Mouse (Mus musculus) thymus, adult 2 months (tissue): ENCODE results near the gene Podxl.

ENCODE experiments used
- CTCF ChIP-seq: fragments of 200-500 bp; IDR thresholded peaks from 2 replicates; pipeline ENCODE4 v1.5.1; 2012; ENCODE audit warnings: mild to moderate bottlenecking, control low read depth, low read length, moderate library complexity, borderline replicate concordance; ENCODE audit not compliant: control insufficient read depth, poor library complexity, insufficient read depth; ENCODE audit errors: extremely low read depth
- POLR2A ChIP-seq: fragments of 200-500 bp; IDR thresholded peaks from 2 replicates; pipeline ENCODE4 v1.6.1; 2012; ENCODE audit warnings: mild to moderate bottlenecking, low read length, control low read depth, moderate library complexity; ENCODE audit not compliant: control insufficient read depth, poor library complexity, insufficient read depth; ENCODE audit errors: extremely low read depth

DNA sequence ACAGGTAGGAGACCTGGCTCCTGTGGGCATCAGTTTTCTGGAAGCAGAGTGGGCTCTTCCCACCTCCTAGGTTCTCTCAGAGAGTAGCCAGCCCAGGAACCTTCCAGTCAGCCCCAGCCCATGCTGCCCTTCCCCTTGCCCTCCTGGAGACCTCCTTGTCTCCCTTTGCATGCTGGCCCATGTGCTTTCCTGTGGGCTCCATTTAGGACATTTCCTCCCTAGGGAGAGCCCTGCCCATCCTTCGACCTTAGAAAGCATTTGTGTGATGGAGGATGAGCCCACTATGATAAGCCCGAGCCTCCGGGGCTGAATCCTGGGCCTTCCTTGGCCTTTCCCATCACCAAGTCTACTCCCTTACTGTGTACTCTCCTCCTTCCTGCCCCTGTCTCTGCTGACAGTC, 25.5 kb upstream of the Podxl start:
- no peak for TF ChIP-seq POLR2A
- no peak for TF ChIP-seq CTCF
